Mouse (Mus musculus) liver, adult 2 months (tissue): Measurements from ENCODE around the gene Gm20823.
"Not testable (repeated sequence)": the region's sequence is repeated elsewhere in the genome, so short reads cannot be mapped to it uniquely, and the experiment has no call there.

Experiments used
- CTCF ChIP-seq: fragments of 200-500 bp; IDR thresholded peaks from 2 replicates; pipeline ENCODE4 v1.5.1; 2011; ENCODE audit warnings: low read depth, low read length, control low read depth
- POLR2A ChIP-seq: fragments of 200-500 bp; IDR thresholded peaks from 2 replicates; pipeline ENCODE4 v1.6.1; 2011; ENCODE audit warnings: low read length, control low read depth; ENCODE audit not compliant: insufficient read depth; ENCODE audit errors: extremely low read depth

GRCm38 (mm10) chrY:62464745-62465144 lies at the start of gene Gm20823:
- not testable (repeated sequence) for TF ChIP-seq POLR2A, CTCF
